Mouse (Mus musculus) kidney, postnatal 4 days (tissue): ENCODE measurements at regions not wholly inside any gene's neighbourhood (a gene's known extent, or its start where the extent isn't known, plus 50 kb on each side); places are given as distances from the start of the nearest gene placed in this dataset.

Experiments used
- DNase-seq, 2 experiments: peaks; one replicate each; pipeline ENCODE4 v3.0.0; 2021; ENCODE audit warnings: mixed read lengths in 2 of 2

- DNase-seq, result no peak
Measured at GRCm38 (mm10) chr6:14358280-14358679, 396.8 kb downstream of the Ppp1r3a start.
